Comparison of ENCODE assay signal across 8 mouse cellular contexts in genomic region chr15:101374879-101375278, GRCm38 (mm10). TPM values are rescaled to one million over a fixed set of nuclear protein-coding genes. Genes with fewer than 3 reads are reported as not detected.
DNase-seq lines count a peak whose midpoint lies in the region; ATAC-seq lines count a peak whose summit lies in the region.

No protein-coding gene starts in this region.

- H3K27ac ChIP-seq in lung, embryonic 15.5 days = peak overlapping the region; percentile 51
- H3K27ac ChIP-seq in hindbrain, embryonic 13.5 days = no peak overlapping the region

- peak; percentile 91 for DNase-seq in NIH3T3 (ENCODE audit: low read depth)
- peak; percentile 55 to 72 for DNase-seq in adrenal gland, postnatal 36 days
- peak; percentile 54 for DNase-seq in heart, postnatal 4 days
- no peak for DNase-seq in B cell, adult 2 months
- DNase-seq in cerebellum, adult 18-20 months = no peak
- DNase-seq in neural tube, embryonic 10.5 days (ENCODE audit: extremely low spot score, low spot score) = no peak

- H3K27me3 ChIP-seq in lung, embryonic 15.5 days = no peaks in the 10 kb centered on the region
- 0 out of 2 replicates have a peak, but pooled peaks cover 3% of the 10 kb centered on the region for H3K27me3 ChIP-seq in hindbrain, embryonic 13.5 days

- WGBS in lung, embryonic 15.5 days = 34% methylated on average over 4 of the region's 4 CpGs
- 56% methylated on average over 4 of the region's 4 CpGs for WGBS in hindbrain, embryonic 13.5 days

- H3K9ac ChIP-seq in lung, embryonic 15.5 days = no peak overlapping the region
- no peak overlapping the region for H3K9ac ChIP-seq in hindbrain, embryonic 13.5 days

- no peak overlapping the region for H3K4me3 ChIP-seq in lung, embryonic 15.5 days
- H3K4me3 ChIP-seq in hindbrain, embryonic 13.5 days = no peak overlapping the region

- H3K4me1 ChIP-seq in lung, embryonic 15.5 days = peaks cover 41% of the 10 kb centered on the region
- H3K4me1 ChIP-seq in hindbrain, embryonic 13.5 days (replicated peaks) = peaks cover 19% of the 10 kb centered on the region

- no peaks in the 10 kb centered on the region for H3K36me3 ChIP-seq in lung, embryonic 15.5 days
- no peaks in the 10 kb centered on the region for H3K36me3 ChIP-seq in hindbrain, embryonic 13.5 days

- no peak for ATAC-seq in lung, embryonic 15.5 days (ENCODE audit: borderline replicate concordance, extremely low read depth, low FRiP score, low TSS enrichment)
- ATAC-seq in hindbrain, embryonic 13.5 days (ENCODE audit: low FRiP score) = no peak

- no peaks in the 10 kb centered on the region for H3K9me3 ChIP-seq in lung, embryonic 15.5 days
- H3K9me3 ChIP-seq in hindbrain, embryonic 13.5 days = no peaks in the 10 kb centered on the region

- no peak overlapping the region for H3K4me2 ChIP-seq in lung, embryonic 15.5 days
- H3K4me2 ChIP-seq in hindbrain, embryonic 13.5 days = no peak overlapping the region

RNA-seq across cellular contexts. Expression of gene Krt80, which starts 4.9 kb away (rescaled TPM):
- total RNA-seq in adrenal gland, postnatal 36 days (2021) = 1 to 10 TPM; 1.4 to 2.0 TPM
- total RNA-seq in heart, postnatal 4 days (2021) = 10 to 100 TPM; 10.1 to 11.2 TPM
- polyA plus RNA-seq in lung, embryonic 15.5 days (2015; fragmentation: Nextera tagmentation; extraction: Ambion mirVana) = 1.7 and 2.0 TPM in 2 replicates
- polyA plus RNA-seq in hindbrain, embryonic 13.5 days (2015; fragmentation: Nextera tagmentation; extraction: Ambion mirVana) = 0.09 and 0.10 TPM in 2 replicates

RNA-seq across cellular contexts. Expression of gene Krt7, which starts 36.0 kb away (rescaled TPM):
- 1 to 10 TPM in 1 of 2 experiments, under 1 TPM in 1; 0.89 to 1.8 TPM for total RNA-seq in adrenal gland, postnatal 36 days (2021)
- 1 to 10 TPM; 9.3 to 10.0 TPM for total RNA-seq in heart, postnatal 4 days (2021)
- polyA plus RNA-seq in lung, embryonic 15.5 days (2015; fragmentation: Nextera tagmentation; extraction: Ambion mirVana) = 152 and 158 TPM in 2 replicates
- 0.77 and 0.88 TPM in 2 replicates for polyA plus RNA-seq in hindbrain, embryonic 13.5 days (2015; fragmentation: Nextera tagmentation; extraction: Ambion mirVana)

Comparison
In these comparisons a context has a peak if more than half of its experiments do, and no peak if none do; other contexts are left out.
1. DNase-seq: peak in NIH3T3 (single experiment), adrenal gland, postnatal 36 days (2 of 2) and heart, postnatal 4 days (single experiment); none in B cell, adult 2 months (0 of 2), cerebellum, adult 18-20 months (0 of 2) and neural tube, embryonic 10.5 days (single experiment).